Mouse (Mus musculus): ENCODE data around the gene Map3k10. TPM values are rescaled to one million over a fixed set of nuclear protein-coding genes. Genes with fewer than 3 reads are reported as not detected.

The Map3k10 gene
- polyA plus RNA-seq, 1 experiment from 2014 or later: 23.5 TPM

DNA sequence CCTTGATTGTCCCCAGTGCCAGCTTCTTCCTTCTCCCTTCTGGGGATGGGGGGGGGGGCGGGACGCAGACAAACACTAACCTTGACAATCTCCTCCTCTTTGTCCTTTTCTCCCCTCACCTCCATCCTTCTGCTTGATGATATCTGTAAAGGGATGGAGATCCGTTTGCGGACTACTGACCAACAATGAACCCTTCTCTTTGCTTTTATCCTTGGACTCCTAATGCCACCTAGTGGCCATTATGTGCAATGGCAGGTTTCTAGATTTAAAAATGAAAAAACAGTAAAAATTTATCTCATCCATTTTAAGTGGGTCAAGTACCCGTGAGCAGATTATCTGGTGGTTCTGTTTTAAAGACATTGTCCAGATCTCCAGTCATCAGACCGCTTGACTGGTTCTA, 11.3 kb upstream of the Map3k10 start:
- H3K9me3 ChIP-seq (ENCODE audit: control insufficient read depth, low read length): no peaks in the 10 kb centered on the region
- H3K27ac ChIP-seq: no peak overlapping the region
- no peak for ATAC-seq (ENCODE audit: low FRiP score)
- peak overlapping the region; percentile 39 for H3K4me2 ChIP-seq (replicated peaks)
- peak; percentile 71 for DNase-seq (ENCODE audit: low spot score)
- no peaks in the 10 kb centered on the region for H3K27me3 ChIP-seq (ENCODE audit: control insufficient read depth, insufficient read depth, low read length)
- H3K9ac ChIP-seq: peak overlapping the region; percentile 42
- H3K4me3 ChIP-seq (replicated peaks; ENCODE audit: low read length): peak overlapping the region; percentile 2; the same call in 1 of the 2 replicates
- peaks cover 13% of the 10 kb centered on the region for H3K4me1 ChIP-seq (replicated peaks; ENCODE audit: control insufficient read depth, insufficient read depth, low read length)
- WGBS: 3% methylated on average over 6 of the region's 6 CpGs
- H3K36me3 ChIP-seq (replicated peaks; ENCODE audit: control insufficient read depth, insufficient read depth): no peaks in the 10 kb centered on the region

DNA sequence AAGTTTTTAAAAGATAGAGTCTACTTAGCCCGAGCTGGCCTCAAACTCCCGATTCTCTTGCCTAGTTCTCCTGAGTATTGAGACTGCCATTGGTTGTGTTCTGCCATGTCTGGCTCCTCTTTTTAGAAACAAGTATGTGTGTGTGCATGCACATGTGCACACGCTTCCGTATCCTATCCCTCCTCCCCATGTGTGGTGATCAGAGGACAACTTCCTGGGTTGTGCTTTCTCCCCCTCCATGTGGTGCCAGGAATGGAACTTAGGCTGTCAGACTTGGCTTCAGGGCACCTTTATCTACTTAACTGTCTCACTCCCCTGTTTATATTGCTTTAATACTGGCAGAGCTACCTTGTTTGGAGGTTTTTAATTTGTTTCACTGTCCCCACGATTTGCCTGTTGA, 10.8 kb upstream of the Map3k10 start:
- H3K4me2 ChIP-seq (replicated peaks): peak overlapping the region; percentile 39
- DNase-seq (ENCODE audit: low spot score) (no peak), ATAC-seq (ENCODE audit: low FRiP score) (no peak)
- H3K9ac ChIP-seq: peak overlapping the region; percentile 42
- no peaks in the 10 kb centered on the region for H3K36me3 ChIP-seq (replicated peaks; ENCODE audit: control insufficient read depth, insufficient read depth)
- no peaks in the 10 kb centered on the region for H3K27me3 ChIP-seq (ENCODE audit: control insufficient read depth, insufficient read depth, low read length)
- peak overlapping the region; percentile 2; the same call in 1 of the 2 replicates for H3K4me3 ChIP-seq (replicated peaks; ENCODE audit: low read length)
- H3K4me1 ChIP-seq (replicated peaks; ENCODE audit: control insufficient read depth, insufficient read depth, low read length): peaks cover 13% of the 10 kb centered on the region
- no peaks in the 10 kb centered on the region for H3K9me3 ChIP-seq (ENCODE audit: control insufficient read depth, low read length)
- WGBS: 45% methylated on average over 5 of the region's 5 CpGs
- H3K27ac ChIP-seq: no peak overlapping the region

DNA sequence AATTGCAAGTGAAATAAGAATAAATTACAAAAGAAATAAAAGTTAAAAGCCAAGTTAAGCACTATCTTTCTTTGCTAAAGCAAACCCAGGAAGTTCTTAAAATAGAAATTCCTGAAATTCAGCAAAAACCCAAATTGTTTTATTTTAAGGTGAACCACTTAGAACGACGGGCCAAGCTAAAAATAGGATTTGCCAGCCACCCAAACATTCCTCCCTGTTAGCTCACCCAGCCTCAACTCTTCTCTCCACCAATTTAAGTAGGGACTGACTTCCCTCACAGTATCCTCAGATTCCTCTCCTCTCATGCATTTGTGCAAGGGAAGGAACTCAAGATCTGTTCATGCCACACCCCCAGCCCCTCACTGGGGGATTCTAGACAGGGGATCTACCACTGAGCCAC, 8.8 kb upstream of the Map3k10 start:
- Histone ChIP-seq H3K36me3 (replicated peaks; ENCODE audit: control insufficient read depth, insufficient read depth) (no peaks in the 10 kb centered on the region), H3K4me3 (replicated peaks; ENCODE audit: low read length) (no peak overlapping the region), H3K4me2 (replicated peaks) (no peak overlapping the region), H3K9me3 (ENCODE audit: control insufficient read depth, low read length) (no peaks in the 10 kb centered on the region), H3K4me1 (replicated peaks; ENCODE audit: control insufficient read depth, insufficient read depth, low read length) (peaks cover 2% of the 10 kb centered on the region), H3K9ac (no peak overlapping the region), H3K27me3 (ENCODE audit: control insufficient read depth, insufficient read depth, low read length) (no peaks in the 10 kb centered on the region), H3K27ac (no peak overlapping the region)
- no peak for ATAC-seq (ENCODE audit: low FRiP score)
- 76% methylated on average over 2 of the region's 2 CpGs for WGBS
- DNase-seq (ENCODE audit: low spot score): no peak

DNA sequence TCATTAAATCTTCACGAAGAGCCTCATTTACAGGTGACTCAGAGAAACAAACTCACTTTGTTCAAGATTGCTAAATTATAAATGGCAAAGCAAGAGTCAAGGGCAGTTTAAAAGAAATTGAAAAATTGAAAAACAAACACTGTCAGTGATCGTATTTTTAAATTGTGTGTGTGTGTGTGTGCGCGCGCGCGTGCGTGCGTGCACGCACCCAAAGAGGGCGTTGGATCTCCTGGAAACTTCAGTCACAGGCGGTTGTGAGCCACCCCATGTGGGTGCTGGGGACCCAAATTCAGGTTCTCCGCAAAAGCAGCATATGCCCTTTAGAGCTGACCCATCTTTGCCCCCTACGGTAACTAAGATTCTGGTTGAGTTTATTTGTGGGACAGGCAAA, 819 bp upstream of the Map3k10 start:
- ATAC-seq (ENCODE audit: low FRiP score) (no peak), DNase-seq (ENCODE audit: low spot score) (no peak)
- Histone ChIP-seq H3K4me1 (replicated peaks; ENCODE audit: control insufficient read depth, insufficient read depth, low read length) (peaks cover 23% of the 10 kb centered on the region), H3K27ac (no peak overlapping the region), H3K36me3 (replicated peaks; ENCODE audit: control insufficient read depth, insufficient read depth) (peaks cover 12% of the 10 kb centered on the region), H3K4me3 (replicated peaks; ENCODE audit: low read length) (peak overlapping the region; percentile 93), H3K27me3 (ENCODE audit: control insufficient read depth, insufficient read depth, low read length) (no peaks in the 10 kb centered on the region), H3K9ac (peak overlapping the region; percentile 95), H3K9me3 (ENCODE audit: control insufficient read depth, low read length) (no peaks in the 10 kb centered on the region), H3K4me2 (replicated peaks) (peak overlapping the region; percentile 86)
- 23% methylated on average over 14 of the region's 14 CpGs for WGBS

DNA sequence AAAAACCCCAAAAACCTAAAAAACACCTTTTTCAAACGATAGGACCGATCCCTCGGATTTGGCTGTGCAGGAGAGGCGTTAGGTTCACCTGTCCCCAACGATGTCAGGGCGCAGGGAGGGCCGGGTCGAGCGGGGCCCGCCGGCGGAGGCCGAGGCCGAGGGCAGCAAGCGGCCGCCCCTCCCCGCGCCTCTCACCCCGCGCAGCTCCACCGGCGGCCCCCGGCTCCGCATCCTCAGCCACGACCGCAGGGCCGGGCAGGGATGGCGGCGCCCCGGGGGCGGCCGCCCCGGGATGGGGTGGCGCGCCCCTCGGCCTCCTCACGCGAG, 240 bp downstream of the Map3k10 start:
- 1% methylated on average over 35 of the region's 38 CpGs for WGBS
- no peak for DNase-seq (ENCODE audit: low spot score)
- H3K36me3 ChIP-seq (replicated peaks; ENCODE audit: control insufficient read depth, insufficient read depth): peaks cover 15% of the 10 kb centered on the region
- H3K4me2 ChIP-seq (replicated peaks): peak overlapping the region; percentile 86
- H3K27me3 ChIP-seq (ENCODE audit: control insufficient read depth, insufficient read depth, low read length): no peaks in the 10 kb centered on the region
- H3K27ac ChIP-seq: peak overlapping the region; percentile 87
- peak overlapping the region; percentile 93 for H3K4me3 ChIP-seq (replicated peaks; ENCODE audit: low read length)
- H3K9ac ChIP-seq: peak overlapping the region; percentile 95
- peaks cover 28% of the 10 kb centered on the region for H3K4me1 ChIP-seq (replicated peaks; ENCODE audit: control insufficient read depth, insufficient read depth, low read length)
- H3K9me3 ChIP-seq (ENCODE audit: control insufficient read depth, low read length): no peaks in the 10 kb centered on the region
- ATAC-seq (ENCODE audit: low FRiP score): no peak

DNA sequence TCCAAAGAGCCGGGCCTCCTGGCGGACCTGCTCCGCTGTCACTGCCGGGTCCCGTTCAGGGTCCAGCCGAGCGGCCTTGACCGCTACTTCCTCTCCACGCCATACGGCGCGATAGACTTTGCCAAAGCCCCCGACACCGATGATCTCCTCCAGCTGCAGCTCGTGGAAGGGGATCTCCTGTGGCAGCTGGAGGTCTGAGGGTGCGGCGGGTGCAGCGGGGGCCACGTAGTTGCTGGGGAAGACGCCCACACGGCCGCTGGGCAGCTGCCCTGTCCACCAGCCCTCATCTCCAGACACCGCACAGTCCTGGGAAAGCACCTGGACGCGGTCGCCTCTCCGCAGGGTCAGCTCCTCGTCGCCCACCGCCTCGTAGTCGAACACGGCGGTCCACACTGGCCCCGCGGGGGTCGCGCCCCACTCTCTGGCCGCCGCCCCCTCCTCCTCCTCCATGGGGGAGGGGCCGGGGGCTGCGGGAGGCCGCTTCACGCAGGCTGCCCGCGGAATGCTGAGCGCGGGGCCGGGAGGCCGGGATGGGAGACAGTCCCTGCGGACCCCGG, 745 bp downstream of the Map3k10 start:
- DNase-seq (ENCODE audit: low spot score) (no peak), ATAC-seq (ENCODE audit: low FRiP score) (0 out of 2 replicates have a peak, but pooled peaks have one; percentile 19)
- Histone ChIP-seq H3K27me3 (ENCODE audit: control insufficient read depth, insufficient read depth, low read length) (no peaks in the 10 kb centered on the region), H3K4me1 (replicated peaks; ENCODE audit: control insufficient read depth, insufficient read depth, low read length) (peaks cover 29% of the 10 kb centered on the region), H3K9ac (peak overlapping the region; percentile 95), H3K27ac (peak overlapping the region; percentile 87; the same call in 1 of the 2 replicates), H3K4me3 (replicated peaks; ENCODE audit: low read length) (peak overlapping the region; percentile 93), H3K9me3 (ENCODE audit: control insufficient read depth, low read length) (no peaks in the 10 kb centered on the region), H3K4me2 (replicated peaks) (peak overlapping the region; percentile 86), H3K36me3 (replicated peaks; ENCODE audit: control insufficient read depth, insufficient read depth) (peaks cover 18% of the 10 kb centered on the region)
- WGBS: 2% methylated on average over 50 of the region's 52 CpGs

DNA sequence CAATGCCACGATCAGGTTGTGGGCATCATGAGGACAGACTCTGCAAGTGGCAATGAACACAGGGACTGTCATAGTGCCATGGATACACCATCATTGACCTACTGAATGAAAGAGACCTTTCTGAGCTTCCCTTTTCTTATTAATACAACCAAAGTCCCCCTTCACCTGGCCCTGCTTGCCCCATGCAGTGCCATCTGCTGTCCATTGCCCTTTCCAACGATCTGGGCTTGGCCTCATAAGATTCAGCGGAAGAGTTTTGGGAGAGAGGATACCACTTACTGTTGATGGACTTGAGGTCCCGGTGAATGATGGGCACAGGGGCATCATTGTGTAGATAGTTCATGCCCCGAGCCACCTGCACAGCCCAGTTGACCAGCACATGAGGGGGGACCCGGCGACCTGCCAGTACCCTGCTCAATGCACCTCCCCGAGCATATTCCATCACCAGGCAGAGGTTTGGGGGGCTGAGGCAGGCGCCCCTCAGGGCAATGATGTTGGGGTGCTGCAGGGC, 1.3 kb downstream of the Map3k10 start:
- Histone ChIP-seq H3K36me3 (replicated peaks; ENCODE audit: control insufficient read depth, insufficient read depth) (peaks cover 23% of the 10 kb centered on the region), H3K27me3 (ENCODE audit: control insufficient read depth, insufficient read depth, low read length) (no peaks in the 10 kb centered on the region), H3K27ac (no peak overlapping the region), H3K9me3 (ENCODE audit: control insufficient read depth, low read length) (no peaks in the 10 kb centered on the region), H3K4me1 (replicated peaks; ENCODE audit: control insufficient read depth, insufficient read depth, low read length) (peaks cover 29% of the 10 kb centered on the region), H3K4me3 (replicated peaks; ENCODE audit: low read length) (peak overlapping the region; percentile 93), H3K4me2 (replicated peaks) (peak overlapping the region; percentile 86), H3K9ac (peak overlapping the region; percentile 95)
- WGBS: 52% methylated on average over 9 of the region's 9 CpGs
- ATAC-seq (ENCODE audit: low FRiP score): no peak
- DNase-seq (ENCODE audit: low spot score): no peak

DNA sequence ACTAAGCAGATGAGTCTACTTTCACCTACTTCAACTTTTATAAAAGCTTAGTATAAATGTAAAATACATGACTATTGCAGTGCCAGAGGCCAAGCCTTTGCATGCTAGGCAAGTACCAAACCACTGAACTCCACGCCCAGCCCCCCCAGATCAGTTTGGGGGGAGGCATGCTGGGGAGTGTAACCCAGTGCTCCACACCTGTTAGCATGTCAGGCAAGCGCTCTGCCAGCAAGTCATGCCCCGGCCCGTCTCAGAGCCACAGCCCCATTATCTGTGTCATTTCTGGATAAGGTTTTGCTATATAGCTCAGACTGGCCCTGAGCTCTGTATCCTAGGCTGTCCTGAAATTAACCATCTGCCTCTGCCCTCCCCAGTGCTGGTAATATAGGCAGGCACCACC, 12.4 kb downstream of the Map3k10 start:
- WGBS: 95% methylated on average over 4 of the region's 4 CpGs
- H3K4me3 ChIP-seq (replicated peaks; ENCODE audit: low read length): no peak overlapping the region
- H3K4me1 ChIP-seq (replicated peaks; ENCODE audit: control insufficient read depth, insufficient read depth, low read length): no peaks in the 10 kb centered on the region; the same call in 1 of the 2 replicates
- no peak for DNase-seq (ENCODE audit: low spot score)
- H3K9me3 ChIP-seq (ENCODE audit: control insufficient read depth, low read length): no peaks in the 10 kb centered on the region
- no peak overlapping the region for H3K4me2 ChIP-seq (replicated peaks)
- no peak overlapping the region for H3K27ac ChIP-seq
- H3K9ac ChIP-seq: no peak overlapping the region
- H3K36me3 ChIP-seq (replicated peaks; ENCODE audit: control insufficient read depth, insufficient read depth): peaks cover 88% of the 10 kb centered on the region
- H3K27me3 ChIP-seq (ENCODE audit: control insufficient read depth, insufficient read depth, low read length): 0 out of 2 replicates have a peak, but pooled peaks cover 10% of the 10 kb centered on the region
- ATAC-seq (ENCODE audit: low FRiP score): no peak

DNA sequence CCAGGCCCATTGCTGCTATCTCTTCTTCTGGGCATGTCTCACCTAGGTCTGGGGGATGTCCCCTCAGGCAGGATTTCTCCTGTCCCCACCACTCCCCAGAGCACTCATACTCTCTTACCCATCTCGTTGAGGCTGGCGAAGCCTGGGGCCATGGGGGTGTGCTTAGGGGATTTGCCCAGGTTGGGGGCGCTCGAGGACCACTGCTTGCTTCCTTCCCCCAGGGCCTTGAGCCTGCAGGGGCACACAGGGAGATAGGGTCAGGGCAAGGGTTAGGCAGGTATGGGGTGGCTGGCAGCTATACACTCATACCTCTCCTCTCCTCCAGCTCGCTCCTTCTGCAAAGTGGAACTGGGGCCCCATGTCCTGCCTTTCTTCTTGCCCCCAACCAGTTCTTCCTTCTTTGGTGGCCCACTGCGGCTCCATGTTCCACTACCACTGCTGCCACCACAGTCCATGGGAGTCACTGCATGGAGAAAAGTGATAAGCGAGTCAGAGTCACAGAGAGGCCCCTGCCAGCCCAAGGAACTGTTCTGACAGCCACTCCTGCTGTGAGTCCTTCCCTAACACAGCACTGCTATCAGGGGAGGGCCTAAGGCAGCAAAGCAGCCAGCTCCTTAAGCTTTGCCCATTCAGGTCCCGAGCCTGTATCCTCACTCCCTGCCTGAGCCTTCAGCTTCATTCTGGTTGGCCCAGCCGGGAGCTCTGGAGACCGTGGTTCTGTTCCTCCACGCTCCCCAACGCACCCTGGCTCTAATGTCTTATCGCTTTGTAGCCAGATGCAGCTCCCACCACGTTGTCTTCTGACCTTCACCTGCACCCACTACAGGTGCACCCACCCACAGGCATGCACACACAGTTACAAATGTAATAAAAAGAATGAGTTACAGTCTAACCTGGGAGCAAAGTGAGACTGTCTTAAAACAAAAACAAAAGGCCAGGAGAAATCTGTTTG, 15.4 kb downstream of the Map3k10 start:
- 63% methylated on average over 14 of the region's 14 CpGs for WGBS
- no peak for ATAC-seq (ENCODE audit: low FRiP score)

More for the DNA sequence above, 15.4 kb downstream of the Map3k10 start:
- Histone ChIP-seq H3K27ac (no peak overlapping the region), H3K4me1 (replicated peaks; ENCODE audit: control insufficient read depth, insufficient read depth, low read length) (no peaks in the 10 kb centered on the region; the same call in 1 of the 2 replicates), H3K27me3 (ENCODE audit: control insufficient read depth, insufficient read depth, low read length) (0 out of 2 replicates have a peak, but pooled peaks cover 10% of the 10 kb centered on the region), H3K4me2 (replicated peaks) (no peak overlapping the region), H3K36me3 (replicated peaks; ENCODE audit: control insufficient read depth, insufficient read depth) (peaks cover 73% of the 10 kb centered on the region), H3K9me3 (ENCODE audit: control insufficient read depth, low read length) (no peaks in the 10 kb centered on the region), H3K9ac (no peak overlapping the region), H3K4me3 (replicated peaks; ENCODE audit: low read length) (no peak overlapping the region)
- no peak for DNase-seq (ENCODE audit: low spot score)

All from hindbrain, embryonic 14.5 days (tissue).